Mouse (Mus musculus): ENCODE data around the gene S100a5. TPM values are rescaled to one million over a fixed set of nuclear protein-coding genes. Genes with fewer than 3 reads are reported as not detected.

Gene S100a5
- polyA plus RNA-seq, 1 experiment from 2014 or later, result not detected

- Histone ChIP-seq H3K27me3 (ENCODE audit: control insufficient read depth, insufficient read depth, low read length) (no peaks in the 10 kb centered on the region), H3K36me3 (ENCODE audit: control insufficient read depth, insufficient read depth, low read length) (no peaks in the 10 kb centered on the region), H3K27ac (ENCODE audit: low read depth, low read length) (no peak overlapping the region), H3K4me1 (ENCODE audit: control insufficient read depth, insufficient read depth, low read length) (no peaks in the 10 kb centered on the region), H3K4me2 (ENCODE audit: low read depth) (no peak overlapping the region), H3K9me3 (ENCODE audit: control insufficient read depth, low read length) (no peaks in the 10 kb centered on the region), H3K9ac (ENCODE audit: low read length) (no peak overlapping the region), H3K4me3 (ENCODE audit: low read depth, low read length) (no peak overlapping the region)
- DNase-seq (ENCODE audit: low spot score) (no peak), ATAC-seq (ENCODE audit: insufficient read depth, low FRiP score, low TSS enrichment) (no peak)
- WGBS, result 91% methylated on average over 6 of the region's 6 CpGs
These were observed 11.5 kb upstream of the S100a5 start for GRCm38 (mm10) chr3:90596810-90597209.

- Histone ChIP-seq H3K4me2 (ENCODE audit: low read depth) (no peak overlapping the region), H3K9ac (ENCODE audit: low read length) (no peak overlapping the region), H3K27ac (ENCODE audit: low read depth, low read length) (no peak overlapping the region), H3K9me3 (ENCODE audit: control insufficient read depth, low read length) (no peaks in the 10 kb centered on the region), H3K4me1 (ENCODE audit: control insufficient read depth, insufficient read depth, low read length) (no peaks in the 10 kb centered on the region), H3K36me3 (ENCODE audit: control insufficient read depth, insufficient read depth, low read length) (no peaks in the 10 kb centered on the region), H3K27me3 (ENCODE audit: control insufficient read depth, insufficient read depth, low read length) (no peaks in the 10 kb centered on the region), H3K4me3 (ENCODE audit: low read depth, low read length) (no peak overlapping the region)
- ATAC-seq (ENCODE audit: insufficient read depth, low FRiP score, low TSS enrichment) (no peak), DNase-seq (ENCODE audit: low spot score) (no peak)
- 64% methylated on average over 6 of the region's 6 CpGs for WGBS
These were observed 10.6 kb upstream of the S100a5 start for GRCm38 (mm10) chr3:90597736-90598135.

- ATAC-seq (ENCODE audit: insufficient read depth, low FRiP score, low TSS enrichment), result no peak
- H3K27me3 ChIP-seq (ENCODE audit: control insufficient read depth, insufficient read depth, low read length), result no peaks in the 10 kb centered on the region
- H3K9ac ChIP-seq (ENCODE audit: low read length), result no peak overlapping the region
- H3K4me3 ChIP-seq (ENCODE audit: low read depth, low read length), result no peak overlapping the region
- H3K9me3 ChIP-seq (ENCODE audit: control insufficient read depth, low read length), result no peaks in the 10 kb centered on the region
- H3K36me3 ChIP-seq (ENCODE audit: control insufficient read depth, insufficient read depth, low read length), result no peaks in the 10 kb centered on the region
- H3K27ac ChIP-seq (ENCODE audit: low read depth, low read length), result no peak overlapping the region
- 85% methylated on average over 4 of the region's 4 CpGs for WGBS
- no peak for DNase-seq (ENCODE audit: low spot score)
- H3K4me2 ChIP-seq (ENCODE audit: low read depth), result no peak overlapping the region
- H3K4me1 ChIP-seq (ENCODE audit: control insufficient read depth, insufficient read depth, low read length), result no peaks in the 10 kb centered on the region
These were observed 10.1 kb upstream of the S100a5 start for GRCm38 (mm10) chr3:90598212-90598611.

GRCm38 (mm10) chr3:90599401-90599800, 8.9 kb upstream of the S100a5 start:
- H3K36me3 ChIP-seq (ENCODE audit: control insufficient read depth, insufficient read depth, low read length), result no peaks in the 10 kb centered on the region
- H3K4me2 ChIP-seq (ENCODE audit: low read depth), result no peak overlapping the region
- H3K9me3 ChIP-seq (ENCODE audit: control insufficient read depth, low read length), result no peaks in the 10 kb centered on the region
- no peaks in the 10 kb centered on the region for H3K27me3 ChIP-seq (ENCODE audit: control insufficient read depth, insufficient read depth, low read length)
- no peak overlapping the region for H3K27ac ChIP-seq (ENCODE audit: low read depth, low read length)
- ATAC-seq (ENCODE audit: insufficient read depth, low FRiP score, low TSS enrichment) (no peak), DNase-seq (ENCODE audit: low spot score) (no peak)
- no peaks in the 10 kb centered on the region for H3K4me1 ChIP-seq (ENCODE audit: control insufficient read depth, insufficient read depth, low read length)
- no peak overlapping the region for H3K9ac ChIP-seq (ENCODE audit: low read length)
- no peak overlapping the region for H3K4me3 ChIP-seq (ENCODE audit: low read depth, low read length)
- WGBS, result 83% methylated on average over 3 of the region's 3 CpGs

- no peaks in the 10 kb centered on the region for H3K36me3 ChIP-seq (ENCODE audit: control insufficient read depth, insufficient read depth, low read length)
- H3K27me3 ChIP-seq (ENCODE audit: control insufficient read depth, insufficient read depth, low read length), result no peaks in the 10 kb centered on the region
- H3K27ac ChIP-seq (ENCODE audit: low read depth, low read length), result no peak overlapping the region
- H3K4me3 ChIP-seq (ENCODE audit: low read depth, low read length), result no peak overlapping the region
- no peaks in the 10 kb centered on the region for H3K4me1 ChIP-seq (ENCODE audit: control insufficient read depth, insufficient read depth, low read length)
- H3K9me3 ChIP-seq (ENCODE audit: control insufficient read depth, low read length), result no peaks in the 10 kb centered on the region
- H3K4me2 ChIP-seq (ENCODE audit: low read depth), result no peak overlapping the region
- WGBS, result 83% methylated on average over 6 of the region's 6 CpGs
- DNase-seq (ENCODE audit: low spot score) (no peak), ATAC-seq (ENCODE audit: insufficient read depth, low FRiP score, low TSS enrichment) (no peak)
- no peak overlapping the region for H3K9ac ChIP-seq (ENCODE audit: low read length)
These were observed 8.3 kb upstream of the S100a5 start for GRCm38 (mm10) chr3:90600036-90600435.

- Histone ChIP-seq H3K4me3 (ENCODE audit: low read depth, low read length) (no peak overlapping the region), H3K4me2 (ENCODE audit: low read depth) (no peak overlapping the region), H3K9me3 (ENCODE audit: control insufficient read depth, low read length) (no peaks in the 10 kb centered on the region), H3K27ac (ENCODE audit: low read depth, low read length) (no peak overlapping the region), H3K9ac (ENCODE audit: low read length) (no peak overlapping the region), H3K4me1 (ENCODE audit: control insufficient read depth, insufficient read depth, low read length) (no peaks in the 10 kb centered on the region), H3K36me3 (ENCODE audit: control insufficient read depth, insufficient read depth, low read length) (no peaks in the 10 kb centered on the region), H3K27me3 (ENCODE audit: control insufficient read depth, insufficient read depth, low read length) (no peaks in the 10 kb centered on the region)
- DNase-seq (ENCODE audit: low spot score) (no peak), ATAC-seq (ENCODE audit: insufficient read depth, low FRiP score, low TSS enrichment) (no peak)
- 84% methylated on average over 8 of the region's 8 CpGs for WGBS
These were observed 7.7 kb upstream of the S100a5 start for GRCm38 (mm10) chr3:90600458-90601195.

GRCm38 (mm10) chr3:90601486-90602110, 6.7 kb upstream of the S100a5 start, which contains the start of gene Gm42674:
Gm42674 (plus strand) TSS chr3:90601904.
- Histone ChIP-seq H3K4me1 (ENCODE audit: control insufficient read depth, insufficient read depth, low read length) (no peaks in the 10 kb centered on the region), H3K9me3 (ENCODE audit: control insufficient read depth, low read length) (no peaks in the 10 kb centered on the region), H3K4me3 (ENCODE audit: low read depth, low read length) (no peak within 1 kb of the TSS), H3K27ac (ENCODE audit: low read depth, low read length) (no peak within 1 kb of the TSS), H3K27me3 (ENCODE audit: control insufficient read depth, insufficient read depth, low read length) (no peaks in the 10 kb centered on the region), H3K9ac (ENCODE audit: low read length) (no peak within 1 kb of the TSS), H3K4me2 (ENCODE audit: low read depth) (no peak within 1 kb of the TSS), H3K36me3 (ENCODE audit: control insufficient read depth, insufficient read depth, low read length) (no peaks in the 10 kb centered on the region)
- no peak for DNase-seq (ENCODE audit: low spot score)
- WGBS, result 87% methylated on average over 11 of the region's 11 CpGs
- ATAC-seq (ENCODE audit: insufficient read depth, low FRiP score, low TSS enrichment), result no peak

- DNase-seq (ENCODE audit: low spot score), result no peak
These were observed 4.7 kb upstream of the S100a5 start, which contains the start of gene S100a4 for GRCm38 (mm10) chr3:90603623-90604022. S100a4 (plus strand) TSS chr3:90603771.

GRCm38 (mm10) chr3:90604416-90604815, 3.9 kb upstream of the S100a5 start:
- Histone ChIP-seq H3K4me1 (ENCODE audit: control insufficient read depth, insufficient read depth, low read length) (no peaks in the 10 kb centered on the region), H3K27ac (ENCODE audit: low read depth, low read length) (no peak overlapping the region), H3K27me3 (ENCODE audit: control insufficient read depth, insufficient read depth, low read length) (no peaks in the 10 kb centered on the region), H3K4me3 (ENCODE audit: low read depth, low read length) (no peak overlapping the region), H3K4me2 (ENCODE audit: low read depth) (no peak overlapping the region), H3K9me3 (ENCODE audit: control insufficient read depth, low read length) (no peaks in the 10 kb centered on the region), H3K9ac (ENCODE audit: low read length) (no peak overlapping the region), H3K36me3 (ENCODE audit: control insufficient read depth, insufficient read depth, low read length) (no peaks in the 10 kb centered on the region)
- no peak for ATAC-seq (ENCODE audit: insufficient read depth, low FRiP score, low TSS enrichment)
- WGBS, result 80% methylated on average over 4 of the region's 4 CpGs
- DNase-seq (ENCODE audit: low spot score), result peak; percentile 36

More at GRCm38 (mm10) chr3:90603623-90604022, 4.7 kb upstream of the S100a5 start, which contains the start of gene S100a4:
- Histone ChIP-seq H3K4me2 (ENCODE audit: low read depth) (no peak within 1 kb of the TSS), H3K9me3 (ENCODE audit: control insufficient read depth, low read length) (no peaks in the 10 kb centered on the region), H3K9ac (ENCODE audit: low read length) (no peak within 1 kb of the TSS), H3K4me1 (ENCODE audit: control insufficient read depth, insufficient read depth, low read length) (no peaks in the 10 kb centered on the region), H3K27ac (ENCODE audit: low read depth, low read length) (no peak within 1 kb of the TSS), H3K4me3 (ENCODE audit: low read depth, low read length) (no peak within 1 kb of the TSS), H3K36me3 (ENCODE audit: control insufficient read depth, insufficient read depth, low read length) (no peaks in the 10 kb centered on the region), H3K27me3 (ENCODE audit: control insufficient read depth, insufficient read depth, low read length) (no peaks in the 10 kb centered on the region)
- 57% methylated on average over 3 of the region's 3 CpGs for WGBS
- no peak for ATAC-seq (ENCODE audit: insufficient read depth, low FRiP score, low TSS enrichment)
